Comparison of ENCODE assay signal across 27 mouse cellular contexts in genomic region chr3:107205170-107205569, GRCm38 (mm10). TPM values are rescaled to one million over a fixed set of nuclear protein-coding genes. Genes with fewer than 3 reads are reported as not detected.
DNase-seq lines count a peak whose midpoint lies in the region; ATAC-seq lines count a peak whose summit lies in the region.
"Had no signal": no experiment of that assay in that cellular context is flagged by ENCODE, and none has a peak within 500 bp of the region (broad histone marks: within the 10 kb centered on the region; RNA-seq: fewer than 3 reads in every experiment).

No protein-coding gene starts in this region.

- peak; percentile 43 for ATAC-seq in common myeloid progenitor, adult 5-6 weeks (replicated peaks; ENCODE audit: low read depth, poor library complexity, severe bottlenecking)
- peak; percentile 79 for ATAC-seq in granulocyte monocyte progenitor cell, adult 5-6 weeks (replicated peaks; ENCODE audit: poor library complexity, severe bottlenecking)
- ATAC-seq in megakaryocyte, adult 5-6 weeks (ENCODE audit: poor library complexity, severe bottlenecking), result peak; percentile 43
- peak; percentile 68 for ATAC-seq in megakaryocyte progenitor cell, adult 5-6 weeks (replicated peaks; ENCODE audit: poor library complexity)
- no peak for ATAC-seq in CD4-positive, CD25-positive, alpha-beta regulatory T cell, adult 4 months
- ATAC-seq in monocyte, adult 5-6 weeks (replicated peaks; ENCODE audit: insufficient number of reproducible peaks, low FRiP score, low TSS enrichment, poor library complexity, severe bottlenecking), result no peak
- ATAC-seq: activated CD4-positive, CD25-positive, alpha-beta regulatory T cell, adult 4 months; Patski had no signal

- DNase-seq in cerebellum, adult 18-20 months, result no peak
- no peak for DNase-seq in right cerebral cortex, postnatal 25 days
- DNase-seq: adrenal gland, adult 2 months; adrenal gland, adult 8-10 months; adrenal gland, postnatal 10 days; adrenal gland, postnatal 14 days; adrenal gland, postnatal 25 days; adrenal gland, postnatal 36 days; cerebellum, adult 11 months; cerebellum, adult 11-12 months; cerebellum, adult 2 months had no signal

RNA-seq across cellular contexts. Expression of gene Cym, which starts 16.4 kb away (rescaled TPM):
- not detected in 2 replicates for total RNA-seq in common myeloid progenitor, adult 5-6 weeks (2017)
- total RNA-seq in granulocyte monocyte progenitor cell, adult 5-6 weeks (2014; fragmentation: Nextera tagmentation), result not detected in 2 replicates
- not detected in 2 replicates for total RNA-seq in granulocyte monocyte progenitor cell, adult 5-6 weeks (2017)
- total RNA-seq in megakaryocyte, adult 5-6 weeks (2015), result 0.25 and 0.74 TPM in 2 replicates
- not detected in 2 replicates for total RNA-seq in megakaryocyte, adult 5-6 weeks (2017)
- total RNA-seq in megakaryocyte progenitor cell, adult 5-6 weeks (2015), result not detected in 2 replicates
- not detected in 2 replicates for total RNA-seq in megakaryocyte progenitor cell, adult 5-6 weeks (2017)
- polyA plus RNA-seq in CD4-positive, CD25-positive, alpha-beta regulatory T cell, adult 4 months (2017; shearing (Covaris generic)), result under 1 TPM in 1 of 2 experiments, not detected in 1; 0.43 TPM
- total RNA-seq in monocyte, adult 5-6 weeks (2017), result 3.7 to 7.2 TPM in 2 of 3 replicates, not detected in the other
- total RNA-seq: adrenal gland, postnatal 14 days; CH12.LX; ES-E14; G1E had no signal
- polyA plus RNA-seq: C2C12; cerebellum, adult 2 months; G1E; Patski had no signal

RNA-seq across cellular contexts. Expression of gene Kcna10, which starts 22.3 kb away (rescaled TPM):
- total RNA-seq in common myeloid progenitor, adult 5-6 weeks (2017), result not detected in 2 replicates
- total RNA-seq in granulocyte monocyte progenitor cell, adult 5-6 weeks (2014; fragmentation: Nextera tagmentation), result not detected in 2 replicates
- total RNA-seq in granulocyte monocyte progenitor cell, adult 5-6 weeks (2017), result not detected in 2 replicates
- not detected in 2 replicates for total RNA-seq in megakaryocyte, adult 5-6 weeks (2015)
- total RNA-seq in megakaryocyte, adult 5-6 weeks (2017), result not detected in 2 replicates
- not detected in 2 replicates for total RNA-seq in megakaryocyte progenitor cell, adult 5-6 weeks (2015)
- total RNA-seq in megakaryocyte progenitor cell, adult 5-6 weeks (2017), result not detected in 2 replicates
- not detected for polyA plus RNA-seq in CD4-positive, CD25-positive, alpha-beta regulatory T cell, adult 4 months (2017; shearing (Covaris generic))
- not detected in 3 replicates for total RNA-seq in monocyte, adult 5-6 weeks (2017)
- total RNA-seq: adrenal gland, adult 18-20 months; adrenal gland, adult 2 months; adrenal gland, adult 8-10 months; adrenal gland, postnatal 10 days; adrenal gland, postnatal 14 days; adrenal gland, postnatal 25 days; adrenal gland, postnatal 36 days; adrenal gland, postnatal 4 days; CH12.LX; ES-E14; MEL had no signal
- polyA plus RNA-seq: activated CD4-positive, CD25-positive, alpha-beta regulatory T cell, adult 4 months; adrenal gland, adult 2 months; brain, embryonic 14.5 days; C2C12; G1E; Patski had no signal

RNA-seq across cellular contexts. Expression of gene A630076J17Rik, which starts 25.2 kb away (rescaled TPM):
- total RNA-seq in common myeloid progenitor, adult 5-6 weeks (2017), result not detected in 2 replicates
- not detected in 2 replicates for total RNA-seq in granulocyte monocyte progenitor cell, adult 5-6 weeks (2014; fragmentation: Nextera tagmentation)
- not detected in 2 replicates for total RNA-seq in granulocyte monocyte progenitor cell, adult 5-6 weeks (2017)
- not detected in 2 replicates for total RNA-seq in megakaryocyte, adult 5-6 weeks (2015)
- not detected in 2 replicates for total RNA-seq in megakaryocyte, adult 5-6 weeks (2017)
- not detected in 2 replicates for total RNA-seq in megakaryocyte progenitor cell, adult 5-6 weeks (2015)
- total RNA-seq in megakaryocyte progenitor cell, adult 5-6 weeks (2017), result not detected in 2 replicates
- not detected for polyA plus RNA-seq in CD4-positive, CD25-positive, alpha-beta regulatory T cell, adult 4 months (2017; shearing (Covaris generic))
- not detected in 3 replicates for total RNA-seq in monocyte, adult 5-6 weeks (2017)
- total RNA-seq: adrenal gland, adult 18-20 months; adrenal gland, adult 2 months; adrenal gland, adult 8-10 months; adrenal gland, postnatal 14 days; adrenal gland, postnatal 25 days; adrenal gland, postnatal 36 days; adrenal gland, postnatal 4 days; CH12.LX; ES-E14; G1E; MEL had no signal
- polyA plus RNA-seq: activated CD4-positive, CD25-positive, alpha-beta regulatory T cell, adult 4 months; adrenal gland, adult 2 months; brain, embryonic 14.5 days; cerebellum, adult 2 months; G1E; Patski had no signal

RNA-seq across cellular contexts. Expression of gene Prok1, which starts 34.3 kb away (rescaled TPM):
- not detected in 2 replicates for total RNA-seq in common myeloid progenitor, adult 5-6 weeks (2017)
- not detected in 2 replicates for total RNA-seq in granulocyte monocyte progenitor cell, adult 5-6 weeks (2014; fragmentation: Nextera tagmentation)
- total RNA-seq in granulocyte monocyte progenitor cell, adult 5-6 weeks (2017), result not detected in 2 replicates
- total RNA-seq in megakaryocyte, adult 5-6 weeks (2015), result not detected in 2 replicates
- not detected in 2 replicates for total RNA-seq in megakaryocyte, adult 5-6 weeks (2017)
- 0.22 TPM in 1 of 2 replicates, not detected in the other for total RNA-seq in megakaryocyte progenitor cell, adult 5-6 weeks (2015)
- not detected in 2 replicates for total RNA-seq in megakaryocyte progenitor cell, adult 5-6 weeks (2017)
- not detected for polyA plus RNA-seq in CD4-positive, CD25-positive, alpha-beta regulatory T cell, adult 4 months (2017; shearing (Covaris generic))
- 0.21 TPM in 1 of 3 replicates, not detected in the others for total RNA-seq in monocyte, adult 5-6 weeks (2017)
- total RNA-seq: CH12.LX, ES-E14, MEL had no signal
- polyA plus RNA-seq: adrenal gland, adult 2 months; C2C12; Patski had no signal

Comparison
In these comparisons a context has a peak if more than half of its experiments do, and no peak if none do; other contexts are left out.
1. ATAC-seq: peak in common myeloid progenitor, adult 5-6 weeks (single experiment), granulocyte monocyte progenitor cell, adult 5-6 weeks (single experiment), megakaryocyte, adult 5-6 weeks (single experiment) and megakaryocyte progenitor cell, adult 5-6 weeks (single experiment); none in CD4-positive, CD25-positive, alpha-beta regulatory T cell, adult 4 months (single experiment) and monocyte, adult 5-6 weeks (single experiment).